Mouse (Mus musculus): ENCODE measurements around the gene Ces1f. TPM values are rescaled to one million over a fixed set of nuclear protein-coding genes. Genes with fewer than 3 reads are reported as not detected.

The Ces1f gene
- polyA plus RNA-seq, 1 experiment from 2014 or later: not detected

DNA sequence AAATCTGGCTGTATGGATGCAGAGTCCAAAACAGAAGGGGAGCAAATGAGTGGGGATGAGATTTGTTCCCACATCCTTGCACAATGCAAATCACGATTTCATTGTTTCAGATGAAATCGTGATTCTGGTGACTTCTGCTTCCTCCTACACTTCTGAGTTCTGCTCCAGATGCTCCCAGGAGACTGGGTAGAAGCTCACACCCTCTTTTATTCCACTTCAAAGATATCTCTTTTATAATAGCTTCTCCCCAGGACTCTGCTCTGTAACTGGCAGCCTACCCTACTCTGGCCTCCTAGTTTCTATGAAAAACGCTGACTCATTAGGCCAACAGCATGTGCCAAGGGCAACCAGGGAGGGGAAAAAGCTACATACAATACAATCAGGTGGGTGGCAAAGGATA lies 6.2 kb downstream of the Ces1f start:
- H3K9ac ChIP-seq (replicated peaks; ENCODE audit: low read length): no peak overlapping the region
- no peak overlapping the region for H3K4me3 ChIP-seq (ENCODE audit: low read depth, low read length)
- WGBS: 89% methylated on average over 3 of the region's 3 CpGs
- H3K36me3 ChIP-seq (replicated peaks; ENCODE audit: control insufficient read depth, insufficient read depth, low read depth, low read length): no peaks in the 10 kb centered on the region
- no peaks in the 10 kb centered on the region for H3K27me3 ChIP-seq (ENCODE audit: control insufficient read depth, insufficient read depth, low read length)
- H3K4me1 ChIP-seq (ENCODE audit: control insufficient read depth, insufficient read depth, low read length): no peaks in the 10 kb centered on the region
- no peak overlapping the region for H3K27ac ChIP-seq (replicated peaks; ENCODE audit: low read depth, low read length)
- no peak for ATAC-seq (replicated peaks; ENCODE audit: insufficient number of reproducible peaks, low FRiP score, low TSS enrichment, low read depth)
- H3K9me3 ChIP-seq (replicated peaks; ENCODE audit: control insufficient read depth, low read length): no peaks in the 10 kb centered on the region
- H3K4me2 ChIP-seq (ENCODE audit: low read depth, low read length): no peak overlapping the region
- DNase-seq (ENCODE audit: low spot score): no peak

DNA sequence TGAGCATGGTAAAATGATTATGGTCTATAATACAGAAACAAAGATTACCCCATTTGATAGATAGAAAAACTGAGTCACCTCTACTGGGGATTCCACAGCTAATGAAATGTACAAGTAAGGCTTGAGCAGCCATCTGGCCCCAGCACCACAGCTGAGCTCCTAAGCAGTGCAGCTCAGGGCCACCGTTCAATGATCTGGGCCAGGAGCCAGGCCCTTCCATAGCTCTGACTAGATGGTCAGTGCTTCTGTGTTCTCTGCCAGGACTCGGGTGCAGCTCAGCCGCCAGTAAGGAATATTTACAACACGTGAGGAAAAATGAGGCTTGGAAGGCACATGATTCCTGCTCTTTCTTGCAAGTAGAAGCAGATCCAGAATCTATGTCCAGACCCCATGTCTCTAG lies 6.9 kb downstream of the Ces1f start:
- Histone ChIP-seq H3K9ac (replicated peaks; ENCODE audit: low read length) (no peak overlapping the region), H3K4me2 (ENCODE audit: low read depth, low read length) (no peak overlapping the region), H3K4me1 (ENCODE audit: control insufficient read depth, insufficient read depth, low read length) (no peaks in the 10 kb centered on the region), H3K36me3 (replicated peaks; ENCODE audit: control insufficient read depth, insufficient read depth, low read depth, low read length) (no peaks in the 10 kb centered on the region), H3K9me3 (replicated peaks; ENCODE audit: control insufficient read depth, low read length) (no peaks in the 10 kb centered on the region), H3K4me3 (ENCODE audit: low read depth, low read length) (no peak overlapping the region), H3K27ac (replicated peaks; ENCODE audit: low read depth, low read length) (no peak overlapping the region), H3K27me3 (ENCODE audit: control insufficient read depth, insufficient read depth, low read length) (no peaks in the 10 kb centered on the region)
- ATAC-seq (replicated peaks; ENCODE audit: insufficient number of reproducible peaks, low FRiP score, low TSS enrichment, low read depth): no peak
- no peak for DNase-seq (ENCODE audit: low spot score)
- 93% methylated on average over 4 of the region's 4 CpGs for WGBS

- ATAC-seq (replicated peaks; ENCODE audit: insufficient number of reproducible peaks, low FRiP score, low TSS enrichment, low read depth) (no peak), DNase-seq (ENCODE audit: low spot score) (no peak)
- Histone ChIP-seq H3K36me3 (replicated peaks; ENCODE audit: control insufficient read depth, insufficient read depth, low read depth, low read length) (no peaks in the 10 kb centered on the region), H3K27ac (replicated peaks; ENCODE audit: low read depth, low read length) (no peak overlapping the region), H3K9ac (replicated peaks; ENCODE audit: low read length) (no peak overlapping the region), H3K4me3 (ENCODE audit: low read depth, low read length) (no peak overlapping the region), H3K4me2 (ENCODE audit: low read depth, low read length) (no peak overlapping the region), H3K9me3 (replicated peaks; ENCODE audit: control insufficient read depth, low read length) (no peaks in the 10 kb centered on the region), H3K27me3 (ENCODE audit: control insufficient read depth, insufficient read depth, low read length) (no peaks in the 10 kb centered on the region), H3K4me1 (ENCODE audit: control insufficient read depth, insufficient read depth, low read length) (no peaks in the 10 kb centered on the region)
- WGBS: 76% methylated on average over 2 of the region's 2 CpGs
Observed at GRCm38 (mm10) chr8:93261436-93261835, 18.1 kb downstream of the Ces1f start.

- H3K4me1 ChIP-seq (ENCODE audit: control insufficient read depth, insufficient read depth, low read length): no peaks in the 10 kb centered on the region
- DNase-seq (ENCODE audit: low spot score) (no peak), ATAC-seq (replicated peaks; ENCODE audit: insufficient number of reproducible peaks, low FRiP score, low TSS enrichment, low read depth) (no peak)
- no peaks in the 10 kb centered on the region for H3K9me3 ChIP-seq (replicated peaks; ENCODE audit: control insufficient read depth, low read length)
- H3K27ac ChIP-seq (replicated peaks; ENCODE audit: low read depth, low read length): no peak overlapping the region
- no peak overlapping the region for H3K9ac ChIP-seq (replicated peaks; ENCODE audit: low read length)
- H3K36me3 ChIP-seq (replicated peaks; ENCODE audit: control insufficient read depth, insufficient read depth, low read depth, low read length): no peaks in the 10 kb centered on the region
- no peak overlapping the region for H3K4me2 ChIP-seq (ENCODE audit: low read depth, low read length)
- WGBS: 100% methylated on average over 1 of the region's 1 CpGs
- no peaks in the 10 kb centered on the region for H3K27me3 ChIP-seq (ENCODE audit: control insufficient read depth, insufficient read depth, low read length)
- H3K4me3 ChIP-seq (ENCODE audit: low read depth, low read length): no peak overlapping the region
Observed at GRCm38 (mm10) chr8:93252400-93252925, 27.1 kb downstream of the Ces1f start.

DNA sequence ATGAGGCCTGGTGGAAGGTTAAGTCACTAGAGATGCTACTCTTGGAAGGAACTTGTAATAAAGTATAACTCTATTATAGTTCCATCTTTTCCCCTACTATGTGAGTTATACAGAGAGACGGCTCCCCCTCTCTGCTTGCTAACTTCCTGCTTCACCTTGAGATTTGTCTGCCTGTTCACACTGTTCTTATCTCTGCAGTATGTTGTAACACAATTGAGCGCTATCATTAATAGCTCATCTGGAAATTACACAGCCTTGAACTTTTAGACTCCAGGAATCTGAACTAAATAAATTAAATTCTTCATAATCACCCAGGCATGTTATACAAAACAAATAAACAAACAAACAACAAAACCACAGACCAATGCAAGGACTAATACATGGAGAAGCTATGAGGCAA lies 33.5 kb downstream of the Ces1f start:
- H3K4me2 ChIP-seq (ENCODE audit: low read depth, low read length): no peak overlapping the region
- no peak overlapping the region for H3K4me3 ChIP-seq (ENCODE audit: low read depth, low read length)
- ATAC-seq (replicated peaks; ENCODE audit: insufficient number of reproducible peaks, low FRiP score, low TSS enrichment, low read depth) (no peak), DNase-seq (ENCODE audit: low spot score) (no peak)
- no peak overlapping the region for H3K9ac ChIP-seq (replicated peaks; ENCODE audit: low read length)
- H3K36me3 ChIP-seq (replicated peaks; ENCODE audit: control insufficient read depth, insufficient read depth, low read depth, low read length): no peaks in the 10 kb centered on the region
- H3K9me3 ChIP-seq (replicated peaks; ENCODE audit: control insufficient read depth, low read length): no peaks in the 10 kb centered on the region
- WGBS: 93% methylated on average over 2 of the region's 2 CpGs
- no peaks in the 10 kb centered on the region for H3K4me1 ChIP-seq (ENCODE audit: control insufficient read depth, insufficient read depth, low read length)
- H3K27ac ChIP-seq (replicated peaks; ENCODE audit: low read depth, low read length): no peak overlapping the region
- H3K27me3 ChIP-seq (ENCODE audit: control insufficient read depth, insufficient read depth, low read length): no peaks in the 10 kb centered on the region

GRCm38 (mm10) chr8:93239884-93240283 lies 39.7 kb downstream of the Ces1f start:
- Histone ChIP-seq H3K36me3 (replicated peaks; ENCODE audit: control insufficient read depth, insufficient read depth, low read depth, low read length) (no peaks in the 10 kb centered on the region), H3K9me3 (replicated peaks; ENCODE audit: control insufficient read depth, low read length) (no peaks in the 10 kb centered on the region), H3K9ac (replicated peaks; ENCODE audit: low read length) (no peak overlapping the region), H3K4me1 (ENCODE audit: control insufficient read depth, insufficient read depth, low read length) (no peaks in the 10 kb centered on the region), H3K4me3 (ENCODE audit: low read depth, low read length) (no peak overlapping the region), H3K4me2 (ENCODE audit: low read depth, low read length) (no peak overlapping the region), H3K27ac (replicated peaks; ENCODE audit: low read depth, low read length) (no peak overlapping the region), H3K27me3 (ENCODE audit: control insufficient read depth, insufficient read depth, low read length) (no peaks in the 10 kb centered on the region)
- ATAC-seq (replicated peaks; ENCODE audit: insufficient number of reproducible peaks, low FRiP score, low TSS enrichment, low read depth) (no peak), DNase-seq (ENCODE audit: low spot score) (no peak)

DNA sequence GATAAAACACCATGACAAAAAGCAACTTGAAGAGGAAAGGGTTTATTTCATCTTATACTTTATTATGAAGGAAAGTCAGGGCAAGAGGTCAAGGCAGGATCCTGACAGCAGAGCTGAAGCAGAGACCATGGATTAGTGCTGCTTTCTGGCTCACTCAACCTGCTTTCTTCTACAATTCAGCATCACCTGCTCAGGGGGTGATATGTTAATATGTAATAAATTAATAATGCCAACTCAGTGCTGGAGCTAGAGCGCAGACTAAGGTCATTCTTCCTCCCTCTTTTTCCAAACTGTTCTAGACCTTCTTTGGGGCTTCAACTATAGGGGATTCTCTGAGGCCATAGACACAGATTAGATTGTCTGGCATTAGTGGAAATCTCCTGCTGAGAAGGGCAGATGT lies 43.9 kb downstream of the Ces1f start:
- no peak for DNase-seq (ENCODE audit: low spot score)
- no peaks in the 10 kb centered on the region for H3K4me1 ChIP-seq (ENCODE audit: control insufficient read depth, insufficient read depth, low read length)
- no peaks in the 10 kb centered on the region for H3K9me3 ChIP-seq (replicated peaks; ENCODE audit: control insufficient read depth, low read length)
- H3K27ac ChIP-seq (replicated peaks; ENCODE audit: low read depth, low read length): no peak overlapping the region
- no peaks in the 10 kb centered on the region for H3K27me3 ChIP-seq (ENCODE audit: control insufficient read depth, insufficient read depth, low read length)
- ATAC-seq (replicated peaks; ENCODE audit: insufficient number of reproducible peaks, low FRiP score, low TSS enrichment, low read depth): no peak
- H3K9ac ChIP-seq (replicated peaks; ENCODE audit: low read length): no peak overlapping the region
- no peak overlapping the region for H3K4me3 ChIP-seq (ENCODE audit: low read depth, low read length)
- H3K36me3 ChIP-seq (replicated peaks; ENCODE audit: control insufficient read depth, insufficient read depth, low read depth, low read length): no peaks in the 10 kb centered on the region
- 84% methylated on average over 1 of the region's 1 CpGs for WGBS
- H3K4me2 ChIP-seq (ENCODE audit: low read depth, low read length): no peak overlapping the region

DNA sequence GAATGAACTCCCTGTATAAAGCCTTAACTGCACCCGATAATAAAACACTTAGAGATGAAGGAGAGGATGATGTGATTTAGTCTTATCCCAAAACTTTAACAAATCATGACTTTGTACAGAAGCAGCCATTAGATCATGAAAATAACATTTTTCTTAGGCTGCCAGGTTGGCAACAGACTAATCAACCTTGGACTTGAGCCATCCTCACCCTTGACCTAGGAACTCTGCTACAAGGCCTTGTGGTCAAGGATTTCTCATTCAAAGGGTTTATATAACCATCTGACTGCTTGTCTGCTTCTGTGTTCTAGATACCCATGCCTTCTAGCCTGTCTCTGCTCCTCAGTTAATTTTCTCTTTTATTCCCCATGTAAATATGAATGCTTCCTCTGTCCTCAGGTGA lies 44.8 kb downstream of the Ces1f start:
- DNase-seq (ENCODE audit: low spot score) (no peak), ATAC-seq (replicated peaks; ENCODE audit: insufficient number of reproducible peaks, low FRiP score, low TSS enrichment, low read depth) (no peak)
- no peaks in the 10 kb centered on the region for H3K36me3 ChIP-seq (replicated peaks; ENCODE audit: control insufficient read depth, insufficient read depth, low read depth, low read length)
- H3K4me1 ChIP-seq (ENCODE audit: control insufficient read depth, insufficient read depth, low read length): no peaks in the 10 kb centered on the region
- 91% methylated on average over 1 of the region's 1 CpGs for WGBS
- no peak overlapping the region for H3K4me3 ChIP-seq (ENCODE audit: low read depth, low read length)
- no peak overlapping the region for H3K9ac ChIP-seq (replicated peaks; ENCODE audit: low read length)
- H3K27ac ChIP-seq (replicated peaks; ENCODE audit: low read depth, low read length): no peak overlapping the region
- H3K4me2 ChIP-seq (ENCODE audit: low read depth, low read length): no peak overlapping the region
- no peaks in the 10 kb centered on the region for H3K27me3 ChIP-seq (ENCODE audit: control insufficient read depth, insufficient read depth, low read length)
- no peaks in the 10 kb centered on the region for H3K9me3 ChIP-seq (replicated peaks; ENCODE audit: control insufficient read depth, low read length)

Data from embryonic facial prominence, embryonic 11.5 days (tissue).